Mouse (Mus musculus) brain, embryonic 14.5 days (tissue): ENCODE measurements around the gene Irs1.

Experiments
- CTCF ChIP-seq: fragments of 200-500 bp; IDR thresholded peaks from 2 replicates; pipeline ENCODE4 v1.5.1; 2012; ENCODE audit warnings: inconsistent platforms, mild to moderate bottlenecking, moderate library complexity, borderline replicate concordance; ENCODE audit not compliant: insufficient read depth, insufficient read length; ENCODE audit errors: extremely low read depth
- POLR2A ChIP-seq: fragments of 200-500 bp; IDR thresholded peaks from 2 replicates; pipeline ENCODE4 v1.6.1; 2012; ENCODE audit warnings: mild to moderate bottlenecking, inconsistent platforms, borderline replicate concordance; ENCODE audit not compliant: poor library complexity, insufficient read depth, insufficient read length, severe bottlenecking; ENCODE audit errors: extremely low read depth

DNA sequence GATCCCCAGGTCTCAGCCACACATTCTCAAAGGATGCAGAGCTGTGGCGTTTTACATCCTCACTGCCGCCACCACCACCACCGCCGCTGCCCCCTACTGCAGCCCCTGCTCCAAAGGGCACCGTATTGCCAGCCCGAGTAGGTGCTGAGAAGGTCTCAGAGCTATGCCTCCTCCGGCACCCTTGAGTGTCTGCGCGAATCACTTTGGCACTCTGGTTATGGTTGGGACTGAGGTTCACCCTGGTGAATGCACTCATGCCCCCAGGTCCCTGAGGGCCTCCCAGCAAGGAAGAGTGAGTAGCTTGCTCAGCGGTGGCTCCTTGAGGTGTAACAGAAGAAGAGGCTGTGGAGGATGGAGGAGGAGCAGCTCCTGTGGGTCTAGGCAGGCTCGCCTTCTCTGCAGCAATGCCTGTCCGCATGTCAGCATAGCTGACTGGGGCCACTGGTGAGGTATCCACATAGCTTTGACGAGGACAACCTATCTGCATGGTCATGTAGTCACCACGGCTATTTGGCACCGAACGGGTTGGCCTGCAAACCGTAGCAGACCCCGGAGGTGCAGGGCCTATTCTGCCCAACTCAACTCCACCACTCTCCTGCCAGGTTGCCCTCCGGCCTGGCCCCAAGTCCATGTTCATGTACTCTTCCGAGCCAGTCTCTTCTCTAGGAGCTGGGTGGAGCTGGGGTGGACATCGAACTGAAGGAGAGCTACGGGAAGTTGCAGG is 4.0 kb downstream of the Irs1 start:
- no peak for TF ChIP-seq CTCF
- no peak for TF ChIP-seq POLR2A
